Mouse (Mus musculus): ENCODE measurements around the gene Tenm4. TPM values are rescaled to one million over a fixed set of nuclear protein-coding genes. Genes with fewer than 3 reads are reported as not detected.

Tenm4 gene
- polyA plus RNA-seq, 1 experiment from 2014 or later = 52.7 TPM

GRCm38 (mm10) chr7:96536313-96536880, 365.4 kb downstream of the Tenm4 start:
- H3K9me3 ChIP-seq = no peaks in the 10 kb centered on the region
- H3K27me3 ChIP-seq (replicated peaks) = no peaks in the 10 kb centered on the region
- no peak overlapping the region for H3K4me2 ChIP-seq
- ATAC-seq (replicated peaks) = no peak
- no peak overlapping the region for H3K4me3 ChIP-seq
- H3K36me3 ChIP-seq (replicated peaks) = no peaks in the 10 kb centered on the region
- no peak overlapping the region for H3K9ac ChIP-seq
- no peaks in the 10 kb centered on the region; the same call in 1 of the 2 replicates for H3K4me1 ChIP-seq
- H3K27ac ChIP-seq = no peak overlapping the region
- 53% methylated on average over 9 of the region's 9 CpGs for WGBS

GRCm38 (mm10) chr7:96539248-96540034, 368.4 kb downstream of the Tenm4 start:
- Histone ChIP-seq H3K27ac (no peak overlapping the region), H3K9ac (no peak overlapping the region), H3K4me1 (no peaks in the 10 kb centered on the region; the same call in 1 of the 2 replicates), H3K4me3 (no peak overlapping the region), H3K36me3 (replicated peaks) (no peaks in the 10 kb centered on the region), H3K27me3 (replicated peaks) (no peaks in the 10 kb centered on the region), H3K9me3 (no peaks in the 10 kb centered on the region), H3K4me2 (no peak overlapping the region)
- 80% methylated on average over 4 of the region's 4 CpGs for WGBS
- ATAC-seq (replicated peaks) = no peak

DNA sequence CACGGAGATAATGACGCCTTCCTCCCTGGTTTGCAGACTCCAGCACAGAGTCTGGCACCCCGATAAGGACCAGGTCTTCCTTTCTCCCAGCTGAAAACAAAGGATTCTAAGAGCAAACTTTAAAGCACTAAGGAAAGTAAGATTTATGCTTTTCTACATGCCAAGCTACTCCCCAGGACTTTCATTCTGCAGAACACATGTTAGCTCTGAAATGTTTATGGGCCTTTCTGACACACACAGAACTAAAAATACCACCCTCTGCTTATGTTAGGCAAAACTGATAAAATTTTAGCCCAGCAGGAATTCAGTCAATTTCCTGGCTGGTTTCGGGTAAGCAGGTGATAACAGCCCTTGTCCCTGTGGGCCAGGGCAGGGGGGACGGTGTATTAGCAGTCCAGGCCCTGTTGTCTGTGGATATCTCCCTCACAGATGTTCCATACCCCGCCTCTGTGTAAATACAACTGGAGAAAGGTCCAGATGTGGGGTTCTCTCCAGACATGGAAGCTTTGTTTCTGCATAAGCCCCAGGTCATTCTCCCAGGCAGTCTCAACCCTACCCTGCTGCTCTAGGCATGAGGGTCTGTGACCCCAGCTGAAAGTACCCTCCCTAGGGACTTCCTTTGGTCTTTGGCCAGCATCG, 369.5 kb downstream of the Tenm4 start:
- H3K36me3 ChIP-seq (replicated peaks) = no peaks in the 10 kb centered on the region
- no peaks in the 10 kb centered on the region; the same call in 1 of the 2 replicates for H3K4me1 ChIP-seq
- no peak overlapping the region for H3K9ac ChIP-seq
- no peak overlapping the region for H3K27ac ChIP-seq
- no peak for ATAC-seq (replicated peaks)
- WGBS = 85% methylated on average over 7 of the region's 7 CpGs
- H3K27me3 ChIP-seq (replicated peaks) = no peaks in the 10 kb centered on the region
- no peak overlapping the region for H3K4me2 ChIP-seq
- no peak overlapping the region for H3K4me3 ChIP-seq
- H3K9me3 ChIP-seq = no peaks in the 10 kb centered on the region

DNA sequence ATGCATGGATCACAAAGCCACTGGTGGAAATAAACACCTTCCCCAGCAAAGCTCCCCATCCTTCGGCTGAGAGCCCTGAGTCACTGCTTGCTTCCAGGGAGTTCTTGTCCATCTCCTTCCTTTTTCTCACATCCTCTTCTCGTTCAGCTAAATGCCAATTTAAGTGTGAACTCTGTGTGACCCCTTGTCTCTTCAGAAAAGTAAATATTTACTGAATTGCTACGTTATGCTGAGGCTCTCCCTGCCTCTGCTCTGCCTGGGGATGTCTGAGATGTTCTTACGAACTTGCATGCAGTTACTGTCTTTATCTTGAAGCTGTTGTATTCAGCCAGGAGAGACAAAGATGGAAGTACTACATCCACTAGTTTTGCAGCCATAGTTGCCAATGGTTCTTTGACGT, 374.9 kb downstream of the Tenm4 start:
- Histone ChIP-seq H3K9me3 (no peaks in the 10 kb centered on the region), H3K27me3 (replicated peaks) (no peaks in the 10 kb centered on the region), H3K36me3 (replicated peaks) (0 out of 2 replicates have a peak, but pooled peaks cover 3% of the 10 kb centered on the region), H3K4me3 (no peak overlapping the region), H3K4me1 (no peaks in the 10 kb centered on the region), H3K4me2 (no peak overlapping the region), H3K27ac (no peak overlapping the region), H3K9ac (no peak overlapping the region)
- ATAC-seq (replicated peaks) = no peak
- WGBS = 69% methylated on average over 5 of the region's 5 CpGs

- 84% methylated on average over 4 of the region's 4 CpGs for WGBS
- no peak overlapping the region for H3K9ac ChIP-seq
- H3K4me3 ChIP-seq = no peak overlapping the region
- no peak for ATAC-seq (replicated peaks)
- H3K4me2 ChIP-seq = no peak overlapping the region
- H3K9me3 ChIP-seq = no peaks in the 10 kb centered on the region
- no peak overlapping the region for H3K27ac ChIP-seq
- H3K4me1 ChIP-seq = peaks cover 11% of the 10 kb centered on the region
- H3K36me3 ChIP-seq (replicated peaks) = 0 out of 2 replicates have a peak, but pooled peaks cover 3% of the 10 kb centered on the region
- no peaks in the 10 kb centered on the region for H3K27me3 ChIP-seq (replicated peaks)
These were observed 380.8 kb downstream of the Tenm4 start for GRCm38 (mm10) chr7:96551809-96552208.

DNA sequence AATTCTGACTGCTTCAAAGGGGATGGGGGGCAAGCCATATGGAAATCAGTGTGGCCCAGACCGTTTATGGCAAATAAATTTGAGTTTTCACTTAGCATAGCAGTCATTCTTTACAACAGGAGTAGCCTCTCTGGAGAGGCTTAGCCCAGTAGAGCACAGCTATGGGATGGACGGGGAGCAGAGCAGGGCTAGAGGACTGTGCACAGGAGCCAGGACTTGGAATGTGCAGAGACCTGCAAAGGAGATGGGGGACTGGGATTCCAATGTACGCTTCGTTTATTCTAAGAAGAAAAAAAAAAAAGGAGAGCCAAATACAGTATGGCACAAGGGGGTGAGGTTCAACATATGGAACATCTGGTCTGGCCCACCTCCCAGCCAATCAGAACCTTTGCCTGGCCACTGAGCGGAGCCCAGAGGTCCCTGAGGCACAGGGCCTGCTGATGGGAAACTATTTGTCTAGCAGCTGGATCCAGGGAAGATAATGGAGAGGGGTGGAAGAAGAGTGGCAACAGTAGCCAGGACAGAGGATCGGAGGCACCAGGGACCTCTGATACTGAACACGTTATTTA, 381.3 kb downstream of the Tenm4 start:
- peaks cover 11% of the 10 kb centered on the region for H3K4me1 ChIP-seq
- WGBS = 73% methylated on average over 7 of the region's 7 CpGs
- H3K9ac ChIP-seq = no peak overlapping the region
- no peak for ATAC-seq (replicated peaks)
- H3K4me2 ChIP-seq = no peak overlapping the region
- no peak overlapping the region for H3K27ac ChIP-seq
- no peak overlapping the region for H3K4me3 ChIP-seq
- 0 out of 2 replicates have a peak, but pooled peaks cover 3% of the 10 kb centered on the region for H3K36me3 ChIP-seq (replicated peaks)
- H3K9me3 ChIP-seq = no peaks in the 10 kb centered on the region
- no peaks in the 10 kb centered on the region for H3K27me3 ChIP-seq (replicated peaks)

DNA sequence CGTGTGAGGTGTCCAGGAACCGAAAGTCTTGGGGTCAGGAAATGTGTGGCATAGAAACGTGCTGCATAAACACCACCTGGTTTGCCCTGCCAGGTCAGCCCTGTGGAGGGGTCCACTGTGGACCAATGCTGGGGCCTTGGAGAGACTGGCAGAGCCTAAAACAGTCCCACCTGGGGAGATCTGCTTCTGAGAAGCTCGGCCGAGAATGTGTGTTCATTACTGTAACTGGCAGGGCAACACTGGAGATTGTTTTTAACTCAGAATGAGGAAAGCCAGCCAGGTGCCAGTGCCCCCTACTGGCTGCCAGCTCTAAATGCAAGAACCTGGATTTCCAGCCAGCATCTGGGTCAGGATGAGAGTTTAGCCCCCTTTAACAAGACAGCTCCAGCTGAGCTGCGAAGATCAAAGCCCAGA, 383.2 kb downstream of the Tenm4 start:
- Histone ChIP-seq H3K4me1 (peaks cover 11% of the 10 kb centered on the region), H3K36me3 (replicated peaks) (0 out of 2 replicates have a peak, but pooled peaks cover 3% of the 10 kb centered on the region), H3K27ac (no peak overlapping the region), H3K9ac (no peak overlapping the region), H3K9me3 (no peaks in the 10 kb centered on the region), H3K4me2 (no peak overlapping the region), H3K4me3 (no peak overlapping the region), H3K27me3 (replicated peaks) (no peaks in the 10 kb centered on the region)
- 47% methylated on average over 6 of the region's 6 CpGs for WGBS
- ATAC-seq (replicated peaks) = peak; percentile 41; the same call in 1 of the 2 replicates

- H3K9ac ChIP-seq = no peak overlapping the region
- no peaks in the 10 kb centered on the region for H3K9me3 ChIP-seq
- 31% methylated on average over 5 of the region's 5 CpGs for WGBS
- H3K27me3 ChIP-seq (replicated peaks) = no peaks in the 10 kb centered on the region
- no peak for ATAC-seq (replicated peaks)
- H3K4me2 ChIP-seq = no peak overlapping the region
- H3K4me1 ChIP-seq = peaks cover 11% of the 10 kb centered on the region
- no peak overlapping the region for H3K27ac ChIP-seq
- H3K36me3 ChIP-seq (replicated peaks) = 0 out of 2 replicates have a peak, but pooled peaks cover 2% of the 10 kb centered on the region
- H3K4me3 ChIP-seq = no peak overlapping the region
These were observed 384.2 kb downstream of the Tenm4 start for GRCm38 (mm10) chr7:96555294-96555693.

DNA sequence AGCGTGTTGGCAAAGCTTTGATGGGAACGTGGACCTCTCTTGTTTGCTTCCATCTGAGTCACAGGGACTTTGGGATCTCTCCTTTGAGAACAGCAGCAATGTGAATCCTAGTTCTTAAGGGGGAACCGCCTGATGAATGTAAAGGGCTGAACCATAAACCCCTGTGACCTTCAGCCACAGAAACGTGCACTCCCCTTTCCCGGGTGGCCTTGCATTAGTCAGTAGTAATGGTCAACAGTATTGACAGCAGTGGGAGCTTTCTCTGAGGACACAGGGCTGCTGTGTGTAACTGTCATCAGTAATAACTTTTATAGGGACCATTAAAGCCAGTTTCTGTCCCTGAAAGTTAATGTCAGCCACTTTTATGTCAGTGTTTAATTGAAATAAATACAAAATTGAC, 385.7 kb downstream of the Tenm4 start:
- Histone ChIP-seq H3K27ac (no peak overlapping the region), H3K4me1 (peaks cover 11% of the 10 kb centered on the region), H3K9me3 (no peaks in the 10 kb centered on the region), H3K4me2 (no peak overlapping the region), H3K36me3 (replicated peaks) (no peaks in the 10 kb centered on the region), H3K9ac (no peak overlapping the region), H3K27me3 (replicated peaks) (no peaks in the 10 kb centered on the region), H3K4me3 (no peak overlapping the region)
- 84% methylated on average over 5 of the region's 5 CpGs for WGBS
- no peak for ATAC-seq (replicated peaks)

DNA sequence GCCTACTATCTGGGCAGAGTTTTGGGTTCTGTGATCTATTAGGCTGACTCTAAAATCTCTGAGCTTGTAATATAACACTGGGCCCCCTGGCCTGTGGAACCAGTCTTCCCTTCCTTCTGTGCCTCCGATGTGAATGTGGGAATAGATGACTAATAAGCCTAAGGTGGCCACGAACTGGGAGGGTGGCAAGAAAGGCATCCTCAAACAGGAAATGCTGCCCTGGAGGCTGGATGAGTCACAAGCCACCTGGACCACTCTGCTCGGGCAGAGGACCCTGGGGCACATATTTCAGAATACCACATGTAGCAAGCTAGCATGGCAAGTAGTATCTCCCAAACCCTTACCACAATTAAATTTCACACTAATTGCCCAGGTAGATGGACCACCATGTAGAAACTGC, 391.8 kb downstream of the Tenm4 start:
- no peaks in the 10 kb centered on the region for H3K4me1 ChIP-seq
- no peak overlapping the region for H3K9ac ChIP-seq
- no peak overlapping the region for H3K4me2 ChIP-seq
- H3K4me3 ChIP-seq = no peak overlapping the region
- H3K27me3 ChIP-seq (replicated peaks) = no peaks in the 10 kb centered on the region
- no peaks in the 10 kb centered on the region for H3K9me3 ChIP-seq
- ATAC-seq (replicated peaks) = no peak
- H3K36me3 ChIP-seq (replicated peaks) = no peaks in the 10 kb centered on the region
- WGBS = 81% methylated on average over 3 of the region's 3 CpGs
- no peak overlapping the region for H3K27ac ChIP-seq

GRCm38 (mm10) chr7:96563329-96564065, 392.5 kb downstream of the Tenm4 start:
- Histone ChIP-seq H3K4me3 (no peak overlapping the region), H3K27me3 (replicated peaks) (no peaks in the 10 kb centered on the region), H3K9ac (no peak overlapping the region), H3K9me3 (no peaks in the 10 kb centered on the region), H3K4me1 (no peaks in the 10 kb centered on the region), H3K4me2 (no peak overlapping the region), H3K27ac (no peak overlapping the region), H3K36me3 (replicated peaks) (no peaks in the 10 kb centered on the region)
- 39% methylated on average over 3 of the region's 3 CpGs for WGBS
- ATAC-seq (replicated peaks) = no peak

DNA sequence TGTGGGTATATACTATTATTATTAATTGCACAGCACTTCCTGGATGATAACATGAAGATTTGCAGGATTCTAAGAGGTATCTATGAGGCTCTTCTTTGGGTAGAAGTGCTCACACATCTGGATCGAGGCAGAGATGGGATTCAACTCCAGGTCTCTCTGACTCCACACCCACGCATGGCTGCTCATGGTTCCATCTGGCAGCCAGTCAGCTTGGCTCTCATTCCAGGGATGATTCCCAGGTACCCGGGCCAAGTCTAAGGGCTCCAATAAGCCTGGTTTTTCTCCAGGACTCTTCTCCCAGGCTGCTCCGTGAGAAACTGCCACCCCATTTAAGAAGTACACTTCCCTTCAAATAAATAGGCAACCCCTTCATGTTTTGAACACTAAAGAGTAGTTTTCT, 394.8 kb downstream of the Tenm4 start:
- Histone ChIP-seq H3K27ac (no peak overlapping the region), H3K27me3 (replicated peaks) (no peaks in the 10 kb centered on the region), H3K36me3 (replicated peaks) (no peaks in the 10 kb centered on the region), H3K4me3 (no peak overlapping the region), H3K4me1 (no peaks in the 10 kb centered on the region), H3K9me3 (no peaks in the 10 kb centered on the region), H3K9ac (no peak overlapping the region), H3K4me2 (no peak overlapping the region)
- ATAC-seq (replicated peaks) = no peak
- 72% methylated on average over 4 of the region's 4 CpGs for WGBS

All from midbrain, embryonic 15.5 days (tissue).